Mouse (Mus musculus): Measurements from ENCODE around the gene Rbm34.
"Not testable (repeated sequence)": the region's sequence is repeated elsewhere in the genome, so short reads cannot be mapped to it uniquely, and the experiment has no call there.

Rbm34 gene

GRCm38 (mm10) chr8:126970579-126971313 is at the start of gene Rbm34:
Rbm34 (minus strand) TSS chr8:126971071.
- peak; percentile 98 for DNase-seq (ENCODE audit: low spot score)

- DNase-seq (ENCODE audit: low spot score): no peak
These were observed 40.8 kb upstream of the Rbm34 start for GRCm38 (mm10) chr8:127011668-127012067.

GRCm38 (mm10) chr8:126994506-126994905 is 23.6 kb upstream of the Rbm34 start:
- no peak for DNase-seq (ENCODE audit: low spot score)

- no peak for DNase-seq (ENCODE audit: low spot score)
These were observed 18.7 kb upstream of the Rbm34 start for GRCm38 (mm10) chr8:126989363-126990153.

GRCm38 (mm10) chr8:126988346-126989006 is 17.6 kb upstream of the Rbm34 start:
- no peak for DNase-seq (ENCODE audit: low spot score)

GRCm38 (mm10) chr8:126986495-126986894 is 15.6 kb upstream of the Rbm34 start:
- DNase-seq (ENCODE audit: low spot score): peak; percentile 94

- no peak for DNase-seq (ENCODE audit: low spot score)
These were observed 9.2 kb upstream of the Rbm34 start for GRCm38 (mm10) chr8:126980046-126980445.

GRCm38 (mm10) chr8:126979091-126979920 is 8.4 kb upstream of the Rbm34 start:
- no peak for DNase-seq (ENCODE audit: low spot score)

GRCm38 (mm10) chr8:126978535-126978934 is 7.7 kb upstream of the Rbm34 start:
- DNase-seq (ENCODE audit: low spot score): not testable (repeated sequence)

- no peak for DNase-seq (ENCODE audit: low spot score)
These were observed 7.2 kb upstream of the Rbm34 start for GRCm38 (mm10) chr8:126978028-126978427.

- no peak for DNase-seq (ENCODE audit: low spot score)
These were observed 5.9 kb upstream of the Rbm34 start for GRCm38 (mm10) chr8:126976608-126977348.

GRCm38 (mm10) chr8:126975706-126976105 is 4.8 kb upstream of the Rbm34 start:
- DNase-seq (ENCODE audit: low spot score): peak; percentile 88

- no peak for DNase-seq (ENCODE audit: low spot score)
These were observed 3.6 kb upstream of the Rbm34 start for GRCm38 (mm10) chr8:126974511-126974910.

- DNase-seq (ENCODE audit: low spot score): no peak
These were observed 2.9 kb upstream of the Rbm34 start for GRCm38 (mm10) chr8:126973686-126974265.

- no peak for DNase-seq (ENCODE audit: low spot score)
These were observed 1.8 kb upstream of the Rbm34 start for GRCm38 (mm10) chr8:126972649-126973048.

GRCm38 (mm10) chr8:126972102-126972501 is 1.2 kb upstream of the Rbm34 start:
- no peak for DNase-seq (ENCODE audit: low spot score)

GRCm38 (mm10) chr8:126971314-126971664 is 418 bp upstream of the Rbm34 start:
- no peak for DNase-seq (ENCODE audit: low spot score)

- DNase-seq (ENCODE audit: low spot score): no peak
These were observed 1.3 kb downstream of the Rbm34 start for GRCm38 (mm10) chr8:126969546-126969945.

- DNase-seq (ENCODE audit: low spot score): no peak
These were observed 2.8 kb downstream of the Rbm34 start for GRCm38 (mm10) chr8:126968107-126968506.

GRCm38 (mm10) chr8:126965246-126965645 is 5.6 kb downstream of the Rbm34 start:
- DNase-seq (ENCODE audit: low spot score): no peak

- no peak for DNase-seq (ENCODE audit: low spot score)
These were observed 8.0 kb downstream of the Rbm34 start for GRCm38 (mm10) chr8:126962871-126963270.

Measured in retina, embryonic 14.5 days (tissue).